Mouse (Mus musculus): Measurements from ENCODE around the gene Plekha8.

Plekha8 gene

GRCm38 (mm10) chr6:54691368-54692116, 96.6 kb downstream of the Plekha8 start:
- intact Hi-C loops (cut with DNase I), result no loop called here

- intact Hi-C loops (cut with DNase I), result no loop called here
Observed at GRCm38 (mm10) chr6:54692201-54692600, 97.3 kb downstream of the Plekha8 start.

GRCm38 (mm10) chr6:54693286-54693685, 98.4 kb downstream of the Plekha8 start:
- intact Hi-C loops (cut with DNase I), result no loop called here

Data from adrenal gland (tissue).